Mouse (Mus musculus) small intestine, adult 2 months (tissue): ENCODE measurements around the gene Ehf.

Experiments used
- CTCF ChIP-seq: fragments of 200-500 bp; IDR thresholded peaks from 2 replicates; pipeline ENCODE4 v1.5.1; 2012; ENCODE audit warnings: low read depth, mild to moderate bottlenecking, control low read depth, inconsistent platforms, low read length, moderate library complexity, mixed read lengths; ENCODE audit not compliant: insufficient replicate concordance, insufficient read length; ENCODE audit errors: extremely low read depth
- POLR2A ChIP-seq: fragments of 200-500 bp; IDR thresholded peaks from 2 replicates; pipeline ENCODE4 v1.6.1; 2012; ENCODE audit warnings: low read depth, mild to moderate bottlenecking, control low read depth, inconsistent platforms, low read length, moderate library complexity

DNA sequence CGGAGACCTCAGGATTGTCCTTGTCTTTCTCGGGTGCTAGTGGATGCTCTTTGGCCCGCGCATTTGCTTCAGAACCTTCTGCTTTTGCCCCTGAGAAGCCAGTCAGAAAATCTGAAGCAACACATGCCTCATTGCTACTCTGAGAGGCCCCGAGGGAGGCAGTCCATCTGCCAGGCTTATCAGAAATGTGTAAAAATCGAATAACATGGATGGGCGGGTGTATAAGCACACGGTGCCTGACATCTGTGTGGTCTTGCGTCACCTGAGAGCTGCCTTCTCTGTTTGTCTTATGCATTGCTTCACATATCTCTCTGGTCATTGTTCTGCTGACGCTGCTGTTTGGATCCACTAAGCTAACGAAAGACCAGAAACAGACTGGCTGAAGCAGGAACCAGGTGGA lies 33.5 kb upstream of the Ehf start:
- no peak for TF ChIP-seq POLR2A
- no peak for TF ChIP-seq CTCF
